ENCODE assay signal across 8 mouse cellular contexts in genomic region chr1:193513929-193514710, GRCm38 (mm10).
DNase-seq lines count a peak whose midpoint lies in the region; ATAC-seq and TF ChIP-seq lines count a peak whose summit lies in the region.
"Had no signal": no experiment of that assay in that cellular context is flagged by ENCODE, and none has a peak within 500 bp of the region (broad histone marks: within the 10 kb centered on the region; RNA-seq: fewer than 3 reads in every experiment).

No protein-coding gene starts in this region.

- no peaks in the 10 kb centered on the region for H3K9me3 ChIP-seq in liver, embryonic 14.5 days (ENCODE audit: control insufficient read depth, low read length)
- H3K9me3 ChIP-seq: megakaryocyte, embryonic 14.5 days had no signal

- no peak for TF ChIP-seq EP300 in liver, embryonic 14.5 days (IDR thresholded peaks at IDR 0.05; ENCODE audit: low read depth)

- H3K9ac ChIP-seq in liver, embryonic 14.5 days (replicated peaks), result no peak overlapping the region

- 0 out of 2 replicates have a peak, but pooled peaks have one; percentile 6 for TF ChIP-seq CTCF in liver, embryonic 14.5 days (IDR thresholded peaks at IDR 0.05; ENCODE audit: low read depth)

- peak; percentile 34 for ATAC-seq in granulocyte monocyte progenitor cell, adult 5-6 weeks (replicated peaks; ENCODE audit: poor library complexity, severe bottlenecking)
- ATAC-seq in liver, embryonic 14.5 days (ENCODE audit: insufficient read depth), result peak; percentile 56; the same call in 1 of the 2 replicates

- no peak overlapping the region for H3K4me2 ChIP-seq in liver, embryonic 14.5 days (ENCODE audit: low read depth)

- WGBS in liver, embryonic 14.5 days (ENCODE audit: insufficient replicate concordance), result 30% methylated on average over 9 of the region's 9 CpGs

- H3K4me1 ChIP-seq in liver, embryonic 14.5 days (replicated peaks; ENCODE audit: control insufficient read depth in 2 of 2, insufficient read depth in 2 of 2, low read length in 1 of 2), result no peaks in the 10 kb centered on the region
- H3K4me1 ChIP-seq: megakaryocyte, embryonic 14.5 days had no signal

- peak; percentile 45 for DNase-seq in testis, postnatal 10 days (ENCODE audit: low spot score)
- no peak for DNase-seq in testis, postnatal 14 days (ENCODE audit: low spot score)
- DNase-seq in liver, embryonic 14.5 days (ENCODE audit: low read depth in 3 of 3, low spot score in 3 of 3), result no peak
- DNase-seq in urinary bladder, postnatal 36 days (ENCODE audit: low spot score in 2 of 2), result peak; percentile 56 to 72
- DNase-seq in Muller cell, postnatal 12 days (ENCODE audit: inconsistent ontology term), result no peak
- DNase-seq in gastrocnemius, postnatal 25 days, result no peak

- no peaks in the 10 kb centered on the region for H3K36me3 ChIP-seq in liver, embryonic 14.5 days (replicated peaks; ENCODE audit: control insufficient read depth, insufficient read depth, low read depth)

- no peaks in the 10 kb centered on the region for H3K27me3 ChIP-seq in liver, embryonic 14.5 days (ENCODE audit: control insufficient read depth, insufficient read depth, low read length)

- no peak overlapping the region for H3K4me3 ChIP-seq in liver, embryonic 14.5 days (ENCODE audit: insufficient read depth in 1 of 2, low read depth in 2 of 2, low read length in 2 of 2)
- H3K4me3 ChIP-seq: megakaryocyte, embryonic 14.5 days had no signal

- no peak overlapping the region for H3K27ac ChIP-seq in liver, embryonic 14.5 days

Comparison
In these comparisons a context has a peak if more than half of its experiments do, and no peak if none do; other contexts are left out.
1. DNase-seq: peak in testis, postnatal 10 days (single experiment) and urinary bladder, postnatal 36 days (2 of 2); none in testis, postnatal 14 days (single experiment), liver, embryonic 14.5 days (0 of 3), Muller cell, postnatal 12 days (single experiment) and gastrocnemius, postnatal 25 days (single experiment).